Mouse (Mus musculus) thymus, adult 2 months (tissue): Measurements from ENCODE around the gene N4bp1.

Experiments
- CTCF ChIP-seq: fragments of 200-500 bp; IDR thresholded peaks from 2 replicates; pipeline ENCODE4 v1.5.1; 2012; ENCODE audit warnings: mild to moderate bottlenecking, control low read depth, low read length, moderate library complexity, borderline replicate concordance; ENCODE audit not compliant: control insufficient read depth, poor library complexity, insufficient read depth; ENCODE audit errors: extremely low read depth
- POLR2A ChIP-seq: fragments of 200-500 bp; IDR thresholded peaks from 2 replicates; pipeline ENCODE4 v1.6.1; 2012; ENCODE audit warnings: mild to moderate bottlenecking, low read length, control low read depth, moderate library complexity; ENCODE audit not compliant: control insufficient read depth, poor library complexity, insufficient read depth; ENCODE audit errors: extremely low read depth

- TF ChIP-seq CTCF (no peak), POLR2A (no peak)
Measured at GRCm38 (mm10) chr8:86868041-86868440, 17.0 kb downstream of the N4bp1 start.
